Mouse (Mus musculus): ENCODE results near the gene Hs1bp3. TPM values are rescaled to one million over a fixed set of nuclear protein-coding genes. Genes with fewer than 3 reads are reported as not detected.

Hs1bp3 gene
- total RNA-seq, 2 experiments from 2014 or later, result 6.8 to 7.0 TPM

DNA sequence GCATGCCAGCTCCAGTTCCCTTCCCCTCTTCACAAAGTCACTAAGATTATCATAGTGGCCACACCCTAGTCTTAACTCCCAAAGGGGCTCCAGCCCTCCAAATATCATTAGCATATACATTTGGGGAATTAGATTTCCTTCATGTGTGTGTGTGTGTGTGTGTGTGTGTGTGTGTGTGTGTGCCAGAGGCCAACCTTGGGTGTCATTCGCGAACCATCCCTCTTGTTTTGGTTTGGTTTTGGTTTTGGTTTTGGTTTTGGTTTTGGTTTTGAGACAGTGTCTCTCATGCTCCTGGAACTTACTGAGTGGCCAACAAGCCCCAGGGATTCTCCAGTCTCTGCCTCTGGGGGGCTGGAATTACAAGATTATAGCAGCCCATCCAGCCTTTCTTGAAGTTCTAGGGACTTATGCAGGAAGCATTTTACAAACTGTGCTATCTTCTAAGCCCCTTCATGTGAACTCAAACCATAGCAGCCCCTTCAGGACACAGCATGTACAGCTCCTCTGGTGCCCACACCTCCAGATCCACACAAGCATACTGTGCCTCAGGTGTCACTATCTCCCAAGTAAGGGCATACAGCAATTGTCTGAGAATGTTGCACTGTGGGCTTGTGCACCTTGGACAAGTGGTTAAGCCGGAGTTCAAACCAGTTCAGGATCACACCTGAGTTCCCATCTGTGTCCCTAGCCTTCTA, 46.3 kb downstream of the Hs1bp3 start:
- no peak for DNase-seq (ENCODE audit: low spot score)

DNA sequence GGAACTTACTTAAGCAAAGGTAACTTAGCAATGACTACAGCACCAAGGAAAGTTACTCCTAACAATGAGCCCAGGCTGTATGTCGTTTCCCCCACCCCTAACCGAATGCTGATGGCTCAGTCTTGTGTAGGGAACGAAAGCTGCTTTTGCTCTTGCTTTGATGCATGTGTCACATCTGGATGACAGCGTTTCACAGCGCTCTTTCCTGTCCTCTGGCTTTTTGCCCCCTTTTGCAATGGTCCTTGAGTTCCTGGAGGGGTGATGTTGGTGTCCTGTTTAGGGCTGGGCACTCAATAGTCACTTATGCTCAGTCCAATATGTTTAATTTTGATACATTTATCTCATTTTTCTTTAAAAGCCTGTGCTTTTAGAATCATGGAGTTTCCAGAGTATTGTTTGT, 48.6 kb downstream of the Hs1bp3 start:
- DNase-seq (ENCODE audit: low spot score), result no peak

DNA sequence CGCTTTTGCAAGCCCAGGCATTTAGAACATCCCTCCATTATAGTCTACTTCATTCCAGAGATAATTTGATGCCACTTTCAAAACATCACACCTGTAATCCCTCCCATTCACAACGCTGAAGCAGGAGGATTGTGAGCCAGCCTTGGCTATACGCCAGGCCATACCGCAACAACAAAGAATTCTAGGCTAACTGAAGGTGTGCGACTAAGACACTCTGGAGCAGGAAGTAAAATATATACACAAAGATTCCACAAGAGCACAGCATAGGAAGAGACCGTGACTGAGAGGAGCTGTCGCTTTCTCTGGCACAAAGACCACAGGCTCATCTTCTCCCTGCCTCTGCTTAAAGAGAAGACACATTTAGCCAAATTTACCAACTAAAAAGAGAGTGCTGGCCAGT, 49.2 kb downstream of the Hs1bp3 start:
- no peak for DNase-seq (ENCODE audit: low spot score)

DNA sequence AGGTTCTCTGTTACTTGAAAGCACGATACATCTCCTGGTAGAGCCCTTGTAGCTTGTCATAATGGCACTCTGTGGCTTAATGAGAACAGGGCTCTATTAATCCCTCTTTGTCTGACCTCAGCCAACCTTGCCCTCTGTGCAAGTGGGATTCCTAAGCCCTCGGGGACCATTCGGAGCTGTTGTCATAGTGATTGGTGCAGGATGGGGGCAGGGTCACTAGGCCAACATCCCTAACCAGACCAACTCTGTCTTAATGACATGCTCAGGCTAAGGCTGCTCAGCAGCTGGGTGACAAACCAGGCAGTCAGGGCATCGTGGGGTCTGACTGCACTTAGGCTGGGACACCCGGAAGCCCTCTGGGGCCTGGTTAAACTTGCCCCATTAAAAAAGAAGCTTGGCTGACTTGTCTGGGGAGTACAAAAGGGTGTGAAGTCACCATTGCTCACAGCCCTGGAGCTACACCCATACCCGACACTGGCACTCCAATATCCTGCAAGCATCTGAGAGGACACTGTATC, 51.1 kb downstream of the Hs1bp3 start:
- DNase-seq (ENCODE audit: low spot score), result no peak

DNA sequence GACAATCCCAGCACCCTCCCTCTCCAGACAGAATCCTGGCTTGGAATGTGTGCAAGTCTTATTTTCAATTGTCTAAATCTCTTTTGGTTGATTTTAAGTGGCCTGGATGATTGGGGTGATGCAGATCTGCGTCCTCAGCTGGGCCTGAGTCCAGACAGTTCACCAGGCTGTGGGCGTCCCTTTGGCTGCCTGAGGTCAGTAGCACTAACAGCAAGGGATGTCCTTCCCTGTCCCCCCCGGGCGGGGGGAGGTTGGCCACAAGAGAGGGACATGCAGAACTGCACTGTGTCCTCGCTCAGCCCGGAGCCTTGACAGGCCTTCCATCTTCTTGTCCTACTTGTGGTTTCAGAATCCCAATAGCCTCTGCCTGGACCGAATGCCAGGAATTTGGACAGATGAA, 52.1 kb downstream of the Hs1bp3 start:
- no peak for DNase-seq (ENCODE audit: low spot score)

DNA sequence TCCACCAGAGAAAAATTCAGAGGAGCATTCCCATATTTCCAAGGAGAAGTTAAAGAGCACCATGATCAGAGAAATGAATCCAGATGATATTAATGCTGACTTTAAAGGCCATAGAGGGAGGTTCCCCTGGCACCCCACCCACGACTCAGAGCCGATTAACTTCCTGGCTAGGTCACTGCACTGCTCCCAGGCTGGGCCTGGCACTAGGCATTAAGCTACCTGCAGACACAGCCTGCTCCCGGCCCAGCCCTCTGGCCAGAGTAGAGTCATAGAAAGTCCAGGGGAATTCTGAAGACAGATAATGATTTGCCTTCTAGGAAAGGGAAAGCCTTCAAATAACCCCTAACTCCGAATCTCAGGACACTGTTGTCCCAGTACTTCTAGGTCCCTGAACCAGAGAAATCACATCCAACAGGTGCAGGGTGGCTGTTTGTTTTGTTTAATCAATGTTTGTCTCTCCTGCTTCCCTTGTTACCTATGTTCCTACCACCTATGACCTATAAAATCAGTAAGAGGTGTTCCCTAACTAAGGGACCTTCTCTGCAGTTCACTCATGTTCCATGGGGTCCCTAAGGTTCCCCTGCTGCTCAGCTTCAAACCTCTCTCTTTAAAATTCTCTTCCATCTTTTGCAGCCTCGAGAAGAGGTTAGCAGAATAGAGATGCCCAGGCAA, 52.8 kb downstream of the Hs1bp3 start:
- DNase-seq (ENCODE audit: low spot score), result no peak

DNA sequence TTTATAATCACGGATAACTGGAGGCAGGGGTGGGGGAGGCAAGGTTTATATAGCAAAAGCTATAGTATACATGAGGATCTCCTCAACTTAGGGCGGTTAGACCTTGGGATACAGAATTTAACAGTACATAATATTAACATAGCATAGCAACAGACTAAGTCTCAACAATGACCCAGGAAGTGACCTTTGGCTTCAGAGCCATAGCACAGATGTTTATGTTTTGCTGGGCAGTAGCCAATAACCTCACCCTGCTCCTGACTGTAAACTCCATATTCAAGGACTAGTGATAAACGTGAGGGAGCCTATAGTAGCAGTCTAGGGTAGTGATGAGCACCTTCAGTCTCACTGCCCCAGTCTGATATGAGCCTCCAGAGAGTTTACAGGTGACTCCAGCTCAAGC, 53.5 kb downstream of the Hs1bp3 start:
- no peak for DNase-seq (ENCODE audit: low spot score)

DNA sequence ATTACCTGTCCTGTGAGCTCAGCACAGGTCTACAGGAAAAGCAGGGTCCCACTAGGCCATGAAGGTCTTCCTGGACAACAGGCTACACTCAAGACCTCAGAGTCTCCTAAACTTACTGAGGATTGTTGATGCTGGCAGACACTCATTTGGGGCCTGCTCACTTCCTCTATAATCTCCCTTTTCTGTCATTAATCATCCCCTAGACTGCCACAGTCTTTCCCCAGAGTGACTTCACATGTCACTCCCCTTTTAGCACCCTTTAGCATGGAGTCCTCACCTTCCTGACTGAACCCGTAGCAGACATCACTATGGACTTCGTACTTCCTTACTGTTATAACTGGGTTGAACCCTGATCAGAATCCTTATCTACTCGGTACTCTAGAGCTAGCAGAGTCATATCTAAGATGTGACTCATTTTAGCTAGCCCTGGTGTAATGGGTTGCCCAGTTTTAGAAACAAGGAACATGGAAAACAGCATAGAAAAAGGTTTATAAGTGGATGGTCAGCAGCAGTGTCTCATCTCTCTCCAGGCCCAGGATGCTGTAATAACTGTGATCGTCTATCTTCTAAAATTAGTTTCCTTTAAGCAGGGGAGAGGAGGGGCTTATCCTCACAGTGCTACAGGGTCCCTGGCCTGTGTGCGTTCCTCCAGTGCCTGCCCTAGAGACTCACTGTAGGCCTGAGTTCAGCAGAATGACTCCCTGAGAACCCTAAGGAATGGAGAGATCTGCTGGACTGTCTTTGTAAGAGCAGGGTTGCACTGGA, 58.7 kb downstream of the Hs1bp3 start:
- no peak for DNase-seq (ENCODE audit: low spot score)

DNA sequence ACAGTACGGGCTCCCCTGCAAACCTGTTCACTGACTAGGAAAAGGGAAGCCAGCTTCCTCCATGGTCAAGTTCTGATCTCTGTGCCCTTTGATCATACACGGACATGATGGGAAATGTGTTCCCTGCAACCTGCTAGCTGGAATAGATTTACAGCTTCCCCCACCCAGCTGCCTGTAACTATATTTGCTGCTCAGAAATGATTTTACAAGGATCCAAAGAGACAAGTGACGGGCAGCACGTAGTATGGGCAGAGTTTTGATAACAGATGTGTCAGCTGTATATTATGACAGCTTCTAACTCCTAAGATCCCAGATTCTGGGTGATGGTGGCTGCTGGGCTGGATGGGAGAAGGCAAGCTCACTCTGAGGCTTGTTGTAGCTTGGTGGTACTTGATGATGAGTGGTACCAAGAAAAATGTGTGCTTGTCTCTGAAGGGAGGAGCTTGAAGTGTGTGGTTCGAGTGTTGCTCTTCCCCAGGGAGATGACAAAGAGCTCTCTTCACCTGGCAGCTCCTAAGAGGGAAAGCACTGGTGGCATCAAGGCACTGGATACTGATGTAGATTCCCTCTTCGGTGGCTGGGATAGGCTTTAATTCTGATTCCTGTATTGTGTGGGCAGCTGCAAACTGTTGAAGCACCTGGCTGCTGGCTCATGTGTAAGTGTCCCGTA, 59.4 kb downstream of the Hs1bp3 start:
- DNase-seq (ENCODE audit: low spot score), result no peak

DNA sequence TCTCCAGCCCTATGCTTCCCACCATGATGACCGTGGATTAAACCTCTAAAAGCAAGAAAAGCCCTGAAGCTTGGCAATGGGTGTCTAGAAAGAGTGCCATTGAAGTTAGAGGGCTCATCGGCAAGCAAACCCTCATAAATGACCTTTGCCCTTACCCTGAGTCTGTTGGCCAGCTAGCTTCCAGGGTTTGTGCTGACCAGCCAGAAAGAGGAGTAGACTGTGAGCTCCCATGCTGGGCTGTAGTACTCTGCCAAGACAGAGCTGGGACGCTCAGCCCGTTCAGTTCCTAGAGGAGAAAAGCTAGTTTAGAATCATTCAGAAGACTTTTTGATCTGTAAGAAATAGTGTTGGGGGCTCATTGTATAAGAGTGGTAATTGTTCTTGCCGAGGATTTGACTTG, 60.5 kb downstream of the Hs1bp3 start:
- no peak for DNase-seq (ENCODE audit: low spot score)

DNA sequence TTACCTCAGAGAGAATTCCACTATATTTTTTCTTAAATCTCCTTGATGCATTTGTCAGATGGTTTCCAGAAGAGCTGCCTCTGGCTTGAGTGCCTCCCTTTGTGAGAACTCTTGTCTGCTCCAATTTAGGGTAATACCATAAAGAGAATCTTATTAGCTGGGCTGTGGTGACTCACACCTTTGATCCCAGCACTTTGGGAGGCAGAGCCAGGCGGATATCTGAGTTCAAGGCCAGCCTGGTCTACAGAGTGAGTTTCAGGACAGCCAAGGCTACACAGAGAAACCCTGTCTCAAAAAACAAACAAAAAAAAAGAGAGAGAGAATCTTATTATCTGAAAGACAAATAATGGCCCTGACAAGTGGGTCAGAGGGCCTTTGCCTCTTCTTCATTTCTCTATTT, 63.9 kb downstream of the Hs1bp3 start:
- no peak for DNase-seq (ENCODE audit: low spot score)

DNA sequence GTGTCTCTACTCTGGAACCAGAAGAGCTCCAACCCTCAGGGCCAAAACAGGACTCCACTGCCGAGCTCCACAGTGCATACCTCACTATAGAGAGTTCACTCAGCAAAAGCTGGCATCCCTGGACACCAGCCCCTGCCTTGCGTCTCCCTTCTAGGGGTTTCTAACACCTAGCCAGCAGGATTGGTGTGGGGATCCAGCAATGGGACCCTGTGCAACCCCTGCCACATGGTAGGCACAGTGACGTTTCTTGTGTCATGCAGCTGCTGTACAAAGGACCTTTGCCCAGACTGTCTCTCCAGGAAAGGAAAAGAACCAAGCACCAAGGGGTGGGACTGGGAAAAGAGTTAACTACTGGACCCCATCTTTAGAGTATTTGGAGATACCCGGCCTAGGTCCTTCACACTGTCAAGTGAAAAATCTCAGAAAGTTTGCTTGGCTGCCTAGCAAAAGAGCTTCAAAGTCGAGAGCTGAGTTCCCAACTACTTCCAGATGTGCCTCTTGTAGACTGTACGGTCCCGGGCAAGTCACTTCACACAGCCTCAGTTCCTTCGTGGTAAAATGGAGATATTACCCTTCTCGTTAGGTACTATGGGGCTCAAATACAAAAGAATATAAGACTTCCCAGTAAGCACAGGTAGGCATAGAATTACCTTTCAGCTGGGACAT, 64.9 kb downstream of the Hs1bp3 start:
- no peak for DNase-seq (ENCODE audit: low spot score)

DNA sequence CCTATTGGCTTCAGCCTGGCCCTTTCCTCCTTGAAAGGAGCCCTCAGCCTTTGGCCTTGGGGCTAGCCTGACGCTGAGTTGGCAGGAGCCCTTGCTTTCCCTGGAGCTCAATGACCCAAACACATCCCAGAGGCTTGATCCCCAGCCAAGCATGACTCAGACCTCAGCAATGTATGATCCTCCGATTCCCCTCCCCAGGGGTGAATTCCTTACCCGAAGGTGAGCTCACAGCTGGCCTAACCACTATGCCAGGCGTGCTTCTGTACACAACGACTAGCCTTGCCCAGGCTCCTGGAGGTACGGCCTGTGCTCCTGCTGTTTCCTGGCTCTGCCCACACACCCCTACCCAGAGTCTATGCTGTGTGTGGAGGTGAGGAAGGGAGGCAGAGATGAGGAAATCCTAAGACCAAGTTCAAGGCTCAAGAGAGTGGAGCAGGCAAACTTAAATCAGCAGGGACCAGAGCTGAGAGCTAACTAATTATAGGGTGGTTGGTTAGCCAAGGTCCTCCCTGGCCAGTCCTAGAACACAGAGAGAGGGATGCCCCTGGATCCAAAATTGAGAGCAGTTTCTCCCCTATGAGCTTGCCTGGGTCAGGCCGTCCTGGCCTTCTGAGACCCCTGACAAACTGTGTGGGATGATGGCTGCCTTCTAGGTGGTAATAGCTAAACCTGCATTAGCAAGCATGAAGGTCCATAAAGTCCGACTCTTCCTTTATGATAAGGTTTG, 66.7 kb downstream of the Hs1bp3 start:
- peak; percentile 87 for DNase-seq (ENCODE audit: low spot score)

DNA sequence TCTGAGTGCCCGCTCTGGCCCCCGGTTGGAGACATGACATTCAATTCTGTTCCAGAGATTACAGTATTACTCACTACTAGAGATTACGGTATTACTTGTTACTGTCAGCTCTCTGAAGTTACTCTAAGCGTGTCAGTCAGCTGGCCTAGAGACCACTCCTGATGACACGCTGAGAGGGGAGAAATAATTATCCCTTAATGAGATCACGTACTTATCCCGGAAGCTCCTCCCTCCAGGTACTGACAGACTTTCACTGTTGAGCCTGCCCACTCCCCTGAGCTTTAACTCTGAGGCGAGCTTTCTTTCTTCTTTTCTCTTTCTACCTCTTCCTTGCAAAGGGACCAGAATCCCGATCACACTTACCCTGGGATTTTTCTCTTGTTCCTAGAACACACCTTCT, 67.7 kb downstream of the Hs1bp3 start:
- no peak for DNase-seq (ENCODE audit: low spot score)

DNA sequence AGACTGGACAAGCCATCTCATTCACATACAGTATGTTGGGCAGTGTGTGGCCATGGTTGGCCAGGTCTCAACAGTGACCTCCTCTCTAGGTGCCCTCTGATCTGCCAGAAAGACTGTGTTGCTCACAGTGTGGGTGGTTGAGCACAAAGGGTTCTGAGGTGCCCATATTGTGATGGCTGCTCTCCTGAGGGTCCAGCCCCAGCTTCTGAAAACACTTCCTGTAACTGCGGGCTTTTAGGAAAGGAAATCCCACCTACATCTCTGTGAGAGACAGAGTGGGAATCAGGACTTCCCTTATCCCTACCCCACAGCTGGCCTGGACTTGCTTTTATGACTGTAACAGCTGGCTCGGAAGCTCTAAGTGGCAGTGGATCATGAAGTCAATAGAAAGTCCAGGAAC, 68.7 kb downstream of the Hs1bp3 start:
- DNase-seq (ENCODE audit: low spot score), result no peak

DNA sequence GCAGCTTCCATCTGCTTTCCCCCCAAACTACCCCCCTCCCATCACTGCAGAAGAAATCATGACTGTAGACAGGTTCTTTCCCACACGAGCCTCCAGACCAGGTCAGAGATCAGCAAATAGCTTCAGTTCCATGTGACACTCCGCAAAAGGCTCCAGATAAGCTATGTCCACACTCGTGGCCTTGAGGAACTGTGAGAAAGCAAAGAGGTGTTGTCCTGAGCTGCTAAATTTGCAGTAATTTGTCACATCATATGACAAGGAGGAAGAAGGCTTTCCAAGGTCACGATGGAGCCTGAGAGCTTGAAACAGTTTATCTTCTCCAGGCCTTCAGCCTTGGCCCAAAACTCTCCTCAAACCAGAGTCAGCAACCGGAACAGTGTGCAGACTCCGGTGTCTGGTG, 70.6 kb downstream of the Hs1bp3 start:
- no peak for DNase-seq (ENCODE audit: low spot score)

DNA sequence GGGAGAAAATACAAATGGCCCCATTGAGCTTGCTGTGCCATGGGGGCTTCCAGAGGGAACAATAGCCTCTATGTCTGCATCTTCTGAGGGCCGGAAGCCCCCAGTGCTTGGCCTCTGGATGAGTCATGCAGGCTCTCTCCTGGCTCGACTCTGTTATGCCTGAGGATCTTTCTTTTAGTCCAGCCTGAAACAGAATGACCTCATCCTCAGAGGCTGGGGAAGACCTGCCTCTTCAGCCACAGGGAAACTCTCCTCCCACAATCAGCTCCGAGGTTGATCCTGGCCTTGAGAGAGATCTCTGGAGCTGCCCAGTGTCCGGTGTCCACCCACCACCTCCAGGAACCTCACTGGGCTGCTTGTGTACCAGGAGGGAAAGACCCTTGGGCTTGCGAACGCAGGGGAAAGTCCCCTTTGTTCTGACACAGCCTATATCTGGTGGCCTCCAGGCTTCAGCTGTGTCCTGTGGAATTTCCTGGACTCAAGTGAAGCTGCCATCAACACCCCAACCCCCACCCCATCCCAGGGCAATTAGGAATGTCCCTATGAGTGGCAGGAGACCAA, 73.3 kb downstream of the Hs1bp3 start:
- peak; percentile 39 for DNase-seq (ENCODE audit: low spot score)

DNA sequence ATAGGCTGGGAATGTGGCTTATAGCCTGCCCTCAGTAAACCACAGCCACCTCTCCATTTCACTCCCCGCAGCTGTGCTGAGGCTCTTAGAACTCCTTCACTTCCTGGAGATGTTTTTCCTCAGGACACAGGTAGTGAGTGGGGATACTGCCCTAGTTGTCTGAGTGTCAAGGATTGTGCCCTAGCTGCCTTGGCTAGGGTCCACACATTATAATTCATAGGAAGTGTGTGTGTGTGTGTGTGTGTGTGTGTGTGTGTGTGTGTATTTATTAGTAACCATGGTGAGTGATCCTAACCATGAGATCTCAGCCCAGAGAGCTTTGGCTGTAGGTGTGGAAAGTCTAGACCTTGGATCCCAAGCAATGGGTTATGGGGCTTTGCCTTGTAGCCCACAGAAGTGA, 74.0 kb downstream of the Hs1bp3 start:
- no peak for DNase-seq (ENCODE audit: low spot score)

DNA sequence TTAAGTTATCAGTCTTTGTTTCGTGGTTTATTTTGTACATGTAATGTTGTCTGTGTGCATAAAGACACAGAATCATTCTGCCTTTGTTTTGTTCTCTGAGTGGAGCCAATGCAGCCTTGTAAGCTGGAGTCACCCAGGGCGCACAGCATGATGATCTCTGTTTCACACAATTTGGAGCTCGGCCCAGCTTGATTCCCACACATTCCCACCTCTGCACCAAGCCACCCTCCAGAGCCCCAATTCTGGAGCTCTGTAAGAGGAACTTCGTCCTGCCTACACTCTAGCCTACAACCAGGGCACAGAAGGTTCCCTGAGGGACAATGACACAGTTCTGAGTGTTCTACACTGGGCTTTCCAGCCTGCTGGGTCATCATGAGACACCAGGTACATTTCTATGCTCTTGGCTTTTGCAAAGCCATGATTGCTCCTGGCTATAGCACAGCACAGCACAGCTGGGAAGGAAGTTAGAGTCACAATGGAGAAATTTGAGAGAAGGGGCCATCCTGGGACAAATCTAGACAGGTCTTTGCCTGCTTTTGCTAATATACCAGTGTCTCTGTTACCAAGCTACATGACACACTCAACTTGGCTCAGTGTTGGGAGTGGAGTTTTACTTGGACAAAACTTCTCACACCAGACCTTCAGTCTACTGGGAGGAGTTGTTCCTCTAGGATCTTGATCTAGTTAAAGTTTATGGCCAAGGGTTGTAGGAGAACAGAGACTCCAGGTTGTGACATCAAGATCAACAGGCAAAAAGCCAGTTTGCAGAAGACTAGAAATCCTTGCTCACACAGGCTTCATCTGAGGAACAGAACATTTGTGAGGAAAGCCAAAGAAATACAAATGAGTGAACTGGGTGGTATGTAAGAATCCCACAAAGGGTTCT, 75.5 kb downstream of the Hs1bp3 start:
- DNase-seq (ENCODE audit: low spot score), result peak; percentile 36

All from gastrocnemius, adult 18-20 months (tissue).